Mouse (Mus musculus): ENCODE measurements around the gene Slc25a35. TPM values are rescaled to one million over a fixed set of nuclear protein-coding genes. Genes with fewer than 3 reads are reported as not detected.

The Slc25a35 gene
- total and polyA plus RNA-seq, 3 experiments = 3.3 to 4.9 TPM; not detected in 1

- H3K79me2 ChIP-seq (ENCODE audit: control insufficient read depth, insufficient read depth, low read length, poor library complexity) = no peaks in the 10 kb centered on the region
- H3K4me1 ChIP-seq (ENCODE audit: control insufficient read depth in 1 of 2, insufficient read depth in 2 of 2, low read length in 2 of 2) = peaks cover 0 to 9% of the 10 kb centered on the region in 2 experiments; a peak in 2 of 4 replicates
- H3K36me3 ChIP-seq (ENCODE audit: control insufficient read depth in 1 of 2, insufficient read depth in 2 of 2, low read length in 2 of 2) = peaks cover 0 to 2% of the 10 kb centered on the region in 2 experiments; a peak in 2 of 4 replicates
- no peak for DNase-seq (ENCODE audit: low read depth, low spot score)
- H3K27ac ChIP-seq (ENCODE audit: control insufficient read depth, low read depth, low read length) = no peak within 1 kb of the TSS
- H3K4me3 ChIP-seq (ENCODE audit: control insufficient read depth in 1 of 2, insufficient read depth in 1 of 2, low read depth in 2 of 2, low read length in 2 of 2) = no peak within 1 kb of the TSS
- H3K9ac ChIP-seq (ENCODE audit: control insufficient read depth, low read depth, low read length, poor library complexity, severe bottlenecking) = no peak within 1 kb of the TSS
- peaks cover 2% of the 10 kb centered on the region in 2 experiments; a peak in 2 of 4 replicates for H3K27me3 ChIP-seq (ENCODE audit: control insufficient read depth in 1 of 2, insufficient read depth in 2 of 2, low read length in 2 of 2)
- no peak for TF ChIP-seq RAD21 (IDR thresholded peaks at IDR 0.05; ENCODE audit: low read depth, low read length)
- no peak for TF ChIP-seq NELFE (IDR thresholded peaks at IDR 0.05; ENCODE audit: low read depth, low read length)
- TF ChIP-seq ZKSCAN1 (IDR thresholded peaks at IDR 0.05; ENCODE audit: low read depth, low read length) = no peak
- no peak for TF ChIP-seq E2F4 (IDR thresholded peaks at IDR 0.05; ENCODE audit: borderline replicate concordance, low read depth, low read length)
- no peak for TF ChIP-seq EP300 (IDR thresholded peaks at IDR 0.05; ENCODE audit: low read depth in 1 of 2, low read length in 2 of 2)
- TF ChIP-seq SIN3A (IDR thresholded peaks at IDR 0.05; ENCODE audit: low read length) = no peak
- no peak for TF ChIP-seq RCOR1 (IDR thresholded peaks at IDR 0.05; ENCODE audit: low read depth, low read length)
- TF ChIP-seq MXI1 (IDR thresholded peaks at IDR 0.05; ENCODE audit: low read depth, low read length) = no peak
- H3K9me3 ChIP-seq (replicated peaks; ENCODE audit: insufficient read depth, low read length) = no peaks in the 10 kb centered on the region
These were observed 10.6 kb upstream of the Slc25a35 start, which contains the start of gene Arhgef15 for GRCm38 (mm10) chr11:68957308-68957707. Gene Arhgef15, minus strand, starts transcription at chr11:68957480.

GRCm38 (mm10) chr11:68957971-68958370, 10.0 kb upstream of the Slc25a35 start:
- Histone ChIP-seq H3K27me3 (ENCODE audit: control insufficient read depth in 1 of 2, insufficient read depth in 2 of 2, low read length in 2 of 2) (peaks cover 0 to 2% of the 10 kb centered on the region in 2 experiments; a peak in 1 of 4 replicates), H3K4me3 (ENCODE audit: control insufficient read depth in 1 of 2, insufficient read depth in 1 of 2, low read depth in 2 of 2, low read length in 2 of 2) (no peak overlapping the region)

More at GRCm38 (mm10) chr11:68957971-68958370, 10.0 kb upstream of the Slc25a35 start:
- Histone ChIP-seq H3K9me3 (replicated peaks; ENCODE audit: insufficient read depth, low read length) (no peaks in the 10 kb centered on the region), H3K79me2 (ENCODE audit: control insufficient read depth, insufficient read depth, low read length, poor library complexity) (no peaks in the 10 kb centered on the region), H3K9ac (ENCODE audit: control insufficient read depth, low read depth, low read length, poor library complexity, severe bottlenecking) (no peak overlapping the region), H3K27ac (ENCODE audit: control insufficient read depth, low read depth, low read length) (no peak overlapping the region), H3K36me3 (ENCODE audit: control insufficient read depth in 1 of 2, insufficient read depth in 2 of 2, low read length in 2 of 2) (peaks cover 0 to 2% of the 10 kb centered on the region in 2 experiments; a peak in 2 of 4 replicates), H3K4me1 (ENCODE audit: control insufficient read depth in 1 of 2, insufficient read depth in 2 of 2, low read length in 2 of 2) (peaks cover 0 to 9% of the 10 kb centered on the region in 2 experiments; a peak in 2 of 4 replicates)
- no peak for DNase-seq (ENCODE audit: low read depth, low spot score)
- TF ChIP-seq ZNF384 (IDR thresholded peaks at IDR 0.05; ENCODE audit: low read depth, low read length) = no peak
- TF ChIP-seq TBP (IDR thresholded peaks at IDR 0.05; ENCODE audit: low read depth, low read length) = no peak
- no peak for TF ChIP-seq CHD1 (IDR thresholded peaks at IDR 0.05; ENCODE audit: low read depth, low read length)
- no peak for TF ChIP-seq USF1 (IDR thresholded peaks at IDR 0.05; ENCODE audit: low read depth, low read length)
- TF ChIP-seq MXI1 (IDR thresholded peaks at IDR 0.05; ENCODE audit: low read depth, low read length) = no peak
- TF ChIP-seq POLR2AphosphoS5 (IDR thresholded peaks at IDR 0.05; ENCODE audit: borderline replicate concordance, low read depth, low read length) = no peak
- no peak for TF ChIP-seq UBTF (IDR thresholded peaks at IDR 0.05; ENCODE audit: borderline replicate concordance, insufficient read depth, low read depth, low read length)
- no peak for TF ChIP-seq ETS1 (IDR thresholded peaks at IDR 0.05; ENCODE audit: low read depth, low read length)
- no peak for TF ChIP-seq JUND (IDR thresholded peaks at IDR 0.05; ENCODE audit: low read depth, low read length)
- TF ChIP-seq EP300 (IDR thresholded peaks at IDR 0.05; ENCODE audit: low read depth in 1 of 2, low read length in 2 of 2) = no peak
- TF ChIP-seq MAX (IDR thresholded peaks at IDR 0.05; ENCODE audit: low read length) = no peak
- TF ChIP-seq GABPA (IDR thresholded peaks at IDR 0.05; ENCODE audit: low read depth, low read length) = no peak
- TF ChIP-seq USF2 (IDR thresholded peaks at IDR 0.05; ENCODE audit: borderline replicate concordance in 1 of 2, insufficient read depth in 1 of 2, low read depth in 1 of 2, low read length in 2 of 2) = no peak
- TF ChIP-seq NRF1 (IDR thresholded peaks at IDR 0.05; ENCODE audit: insufficient read depth, low read depth, low read length, poor library complexity, severe bottlenecking) = no peak
- TF ChIP-seq MYC (IDR thresholded peaks at IDR 0.05; ENCODE audit: low read depth, low read length) = no peak
- TF ChIP-seq CTCF (IDR thresholded peaks at IDR 0.05 in 2 of 3, conservative IDR thresholded peaks at IDR 0.05 in 1 of 3; ENCODE audit: control insufficient read depth in 1 of 3, insufficient read depth in 1 of 3, low read depth in 2 of 3, low read length in 3 of 3, poor library complexity in 1 of 3, severe bottlenecking in 1 of 3) = no peak
